Mouse (Mus musculus) intestine, postnatal 0 days (tissue): ENCODE measurements at regions not wholly inside any gene's neighbourhood (a gene's known extent, or its start where the extent isn't known, plus 50 kb on each side); places are given as distances from the start of the nearest gene placed in this dataset.

Source experiments
- ATAC-seq: fragments of 200-750 bp; cut with Nextera tagmentation; 2 replicates; pipeline ENCODE4 v1.8.0; 2017; ENCODE audit warnings: mild to moderate bottlenecking, moderate TSS enrichment, moderate library complexity
- H3K27ac ChIP-seq: fragments of 300-500 bp; sonication (generic); 2 replicates; pipeline ENCODE4 v1.5.1; 2014; ENCODE audit warnings: mild to moderate bottlenecking, low read depth, low read length, moderate library complexity
- H3K27me3 ChIP-seq: fragments of 300-500 bp; sonication (generic); replicated peaks from 2 replicates; pipeline ENCODE4 v1.6.1; 2014; ENCODE audit warnings: low read length, mixed read lengths; ENCODE audit not compliant: control insufficient read depth, insufficient read depth
- H3K36me3 ChIP-seq: fragments of 300-500 bp; sonication (generic); 2 replicates; pipeline ENCODE4 v1.6.1; 2014; ENCODE audit warnings: mild to moderate bottlenecking, moderate library complexity; ENCODE audit not compliant: control insufficient read depth, insufficient read depth
- H3K4me1 ChIP-seq: fragments of 300-500 bp; sonication (generic); replicated peaks from 2 replicates; pipeline ENCODE4 v1.6.1; 2014; ENCODE audit warnings: antibody characterized with exemption, low read length, mixed read lengths; ENCODE audit not compliant: control insufficient read depth, insufficient read depth
- H3K4me2 ChIP-seq: fragments of 300-500 bp; sonication (generic); replicated peaks from 2 replicates; pipeline ENCODE4 v1.6.1; 2014; ENCODE audit warnings: low read depth, mild to moderate bottlenecking, moderate library complexity
- H3K4me3 ChIP-seq: fragments of 300-500 bp; sonication (generic); 2 replicates; pipeline ENCODE4 v1.5.1; 2014; ENCODE audit warnings: low read depth, low read length
- H3K9ac ChIP-seq: fragments of 300-500 bp; sonication (generic); 2 replicates; pipeline ENCODE4 v1.6.1; 2014; ENCODE audit warnings: mild to moderate bottlenecking, low read depth, low read length
- H3K9me3 ChIP-seq: fragments of 300-500 bp; sonication (generic); 2 replicates; pipeline ENCODE4 v1.6.1; 2016; ENCODE audit warnings: mixed run types; ENCODE audit not compliant: control insufficient read depth
- CTCF ChIP-seq: sonication (generic); IDR thresholded peaks from 2 replicates; pipeline ENCODE4 v1.5.1; 2016; ENCODE audit warnings: low read depth, mild to moderate bottlenecking, control low read depth, antibody characterized with exemption, moderate library complexity
- whole genome bisulfite sequencing: fragments of 180-500 bp; shearing (Covaris S2); extraction: QIAGEN DNeasy Blood & Tissue Kit; methylation state at CpG from one replicate; pipeline ENCODE4 v1.1.7; 2014; 5-methylcytosine and 5-hydroxymethylcytosine counted together

- Histone ChIP-seq H3K4me2 (no peak overlapping the region), H3K4me3 (no peak overlapping the region), H3K36me3 (no peaks in the 10 kb centered on the region), H3K27me3 (no peaks in the 10 kb centered on the region), H3K4me1 (no peaks in the 10 kb centered on the region), H3K9me3 (no peaks in the 10 kb centered on the region), H3K27ac (no peak overlapping the region), H3K9ac (no peak overlapping the region)
- WGBS = 98% methylated on average over 1 of the region's 1 CpGs
- TF ChIP-seq CTCF = no peak
- ATAC-seq = no peak
Observed at GRCm38 (mm10) chr14:48906956-48907355, 158.9 kb upstream of the Ap5m1 start.

GRCm38 (mm10) chr14:48904576-48904975, 161.3 kb upstream of the Ap5m1 start:
- TF ChIP-seq CTCF = no peak
- no peaks in the 10 kb centered on the region for H3K4me1 ChIP-seq
- no peaks in the 10 kb centered on the region for H3K27me3 ChIP-seq
- H3K27ac ChIP-seq = no peak overlapping the region
- H3K4me2 ChIP-seq = no peak overlapping the region
- ATAC-seq = no peak
- H3K36me3 ChIP-seq = no peaks in the 10 kb centered on the region
- H3K9me3 ChIP-seq = no peaks in the 10 kb centered on the region
- H3K4me3 ChIP-seq = no peak overlapping the region
- no peak overlapping the region for H3K9ac ChIP-seq
- 85% methylated on average over 1 of the region's 1 CpGs for WGBS

- H3K27ac ChIP-seq = no peak overlapping the region
- H3K36me3 ChIP-seq = no peaks in the 10 kb centered on the region
- TF ChIP-seq CTCF = no peak
- H3K4me3 ChIP-seq = no peak overlapping the region
- H3K9ac ChIP-seq = no peak overlapping the region
- no peaks in the 10 kb centered on the region for H3K9me3 ChIP-seq
- no peaks in the 10 kb centered on the region for H3K4me1 ChIP-seq
- 44% methylated on average over 5 of the region's 5 CpGs for whole genome bisulfite sequencing
- no peak for ATAC-seq
- no peaks in the 10 kb centered on the region for H3K27me3 ChIP-seq
- no peak overlapping the region for H3K4me2 ChIP-seq
Observed at GRCm38 (mm10) chr14:48903526-48903925, 162.4 kb upstream of the Ap5m1 start.

GRCm38 (mm10) chr14:48900201-48900600, 165.7 kb upstream of the Ap5m1 start:
- H3K27me3 ChIP-seq = no peaks in the 10 kb centered on the region
- TF ChIP-seq CTCF = no peak
- WGBS = 93% methylated on average over 1 of the region's 1 CpGs

GRCm38 (mm10) chr14:48897140-48897539, 168.8 kb upstream of the Ap5m1 start:
- TF ChIP-seq CTCF = no peak
- no peaks in the 10 kb centered on the region for H3K4me1 ChIP-seq
- no peaks in the 10 kb centered on the region for H3K27me3 ChIP-seq
- ATAC-seq = no peak
- no peak overlapping the region for H3K4me3 ChIP-seq
- H3K9ac ChIP-seq = no peak overlapping the region
- no peaks in the 10 kb centered on the region for H3K9me3 ChIP-seq
- H3K36me3 ChIP-seq = no peaks in the 10 kb centered on the region
- WGBS = 92% methylated on average over 5 of the region's 5 CpGs
- no peak overlapping the region for H3K4me2 ChIP-seq
- no peak overlapping the region for H3K27ac ChIP-seq

More at GRCm38 (mm10) chr14:48900201-48900600, 165.7 kb upstream of the Ap5m1 start:
- Histone ChIP-seq H3K9ac (no peak overlapping the region), H3K36me3 (no peaks in the 10 kb centered on the region), H3K4me2 (no peak overlapping the region), H3K4me3 (no peak overlapping the region), H3K27ac (no peak overlapping the region), H3K9me3 (no peaks in the 10 kb centered on the region), H3K4me1 (no peaks in the 10 kb centered on the region)
- ATAC-seq = no peak

GRCm38 (mm10) chr14:48896235-48896634, 169.7 kb upstream of the Ap5m1 start:
- Histone ChIP-seq H3K36me3 (no peaks in the 10 kb centered on the region), H3K9ac (no peak overlapping the region), H3K4me1 (no peaks in the 10 kb centered on the region), H3K27ac (no peak overlapping the region), H3K4me3 (no peak overlapping the region), H3K4me2 (no peak overlapping the region), H3K9me3 (no peaks in the 10 kb centered on the region), H3K27me3 (no peaks in the 10 kb centered on the region)
- no peak for TF ChIP-seq CTCF
- ATAC-seq = no peak
- 78% methylated on average over 7 of the region's 7 CpGs for WGBS

GRCm38 (mm10) chr14:48891216-48891615, 174.7 kb upstream of the Ap5m1 start:
- Histone ChIP-seq H3K4me1 (no peaks in the 10 kb centered on the region), H3K4me2 (no peak overlapping the region), H3K9ac (no peak overlapping the region), H3K27ac (no peak overlapping the region), H3K9me3 (no peaks in the 10 kb centered on the region), H3K4me3 (no peak overlapping the region), H3K27me3 (peaks cover 9% of the 10 kb centered on the region; the same call in 1 of the 2 replicates), H3K36me3 (no peaks in the 10 kb centered on the region)
- no peak for TF ChIP-seq CTCF
- 69% methylated on average over 9 of the region's 9 CpGs for WGBS
- no peak for ATAC-seq
